Mouse (Mus musculus) spleen, postnatal 36 days (tissue): ENCODE data around the gene Mrpl49.

Experiments used
- DNase-seq, 2 experiments: peaks; one replicate each; pipeline ENCODE4 v3.0.0; 2022; ENCODE audit warnings: low spot score in 2 of 2, mixed read lengths in 1 of 2

Gene Mrpl49

GRCm38 (mm10) chr19:6037695-6038094 lies 19.9 kb downstream of the Mrpl49 start:
- no peak for DNase-seq

GRCm38 (mm10) chr19:6035966-6036585 lies 21.5 kb downstream of the Mrpl49 start:
- no peak for DNase-seq

GRCm38 (mm10) chr19:6030520-6031280 lies 26.9 kb downstream of the Mrpl49 start:
- DNase-seq, result no peak

GRCm38 (mm10) chr19:6029426-6029825 lies 28.2 kb downstream of the Mrpl49 start:
- no peak for DNase-seq

GRCm38 (mm10) chr19:6028991-6029390 lies 28.6 kb downstream of the Mrpl49 start:
- no peak for DNase-seq

- no peak for DNase-seq
Observed at GRCm38 (mm10) chr19:6023930-6024329, 33.7 kb downstream of the Mrpl49 start.

- DNase-seq, result no peak
Observed at GRCm38 (mm10) chr19:6023059-6023458, 34.5 kb downstream of the Mrpl49 start.

- DNase-seq, result no peak
Observed at GRCm38 (mm10) chr19:6020276-6020675, 37.3 kb downstream of the Mrpl49 start.

- peak; percentile 82 to 89 for DNase-seq
Observed at GRCm38 (mm10) chr19:6018142-6019089, 39.2 kb downstream of the Mrpl49 start.

GRCm38 (mm10) chr19:6016532-6016931 lies 41.1 kb downstream of the Mrpl49 start:
- DNase-seq, result no peak

- peak; percentile 62 to 67 for DNase-seq
Observed at GRCm38 (mm10) chr19:6015511-6016315, 41.9 kb downstream of the Mrpl49 start, which contains the start of gene Capn1. Capn1 (minus strand) TSS chr19:6015897.

GRCm38 (mm10) chr19:6014991-6015510 lies 42.5 kb downstream of the Mrpl49 start:
- peak; percentile 66 to 71 for DNase-seq

- no peak for DNase-seq
Observed at GRCm38 (mm10) chr19:6013691-6014090, 43.9 kb downstream of the Mrpl49 start.

GRCm38 (mm10) chr19:6009137-6009536 lies 48.4 kb downstream of the Mrpl49 start:
- DNase-seq, result no peak

GRCm38 (mm10) chr19:6007013-6007412 lies 50.6 kb downstream of the Mrpl49 start:
- DNase-seq, result no peak

GRCm38 (mm10) chr19:6005541-6005940 lies 52.0 kb downstream of the Mrpl49 start:
- no peak for DNase-seq
